Mouse (Mus musculus): Measurements from ENCODE around the gene Hdgfl3. TPM values are rescaled to one million over a fixed set of nuclear protein-coding genes. Genes with fewer than 3 reads are reported as not detected.

The Hdgfl3 gene
- polyA plus RNA-seq, 1 experiment from 2014 or later = 45.7 TPM

DNA sequence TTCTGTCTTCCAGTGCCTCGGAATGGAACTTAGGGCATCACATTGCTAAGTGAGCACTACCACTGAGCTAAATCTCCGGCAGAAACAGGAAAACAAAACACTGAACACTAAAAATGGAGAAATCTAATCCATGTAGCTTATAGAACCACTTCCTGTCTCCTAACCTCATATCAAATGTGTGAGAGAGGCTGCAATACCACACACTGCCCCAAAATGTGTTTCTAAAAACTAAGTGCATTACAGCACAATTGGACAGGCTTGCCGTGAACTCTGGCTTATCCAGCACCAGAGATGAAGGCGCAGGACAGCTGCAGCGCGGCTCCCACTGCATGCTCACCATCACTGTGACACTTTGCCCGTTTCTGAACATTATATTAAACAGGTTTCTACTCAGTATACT lies 5.3 kb downstream of the Hdgfl3 start:
- H3K9me3 ChIP-seq (ENCODE audit: control insufficient read depth, low read length) = no peaks in the 10 kb centered on the region
- WGBS = 79% methylated on average over 7 of the region's 7 CpGs
- peaks cover 6% of the 10 kb centered on the region; the same call in 1 of the 2 replicates for H3K4me1 ChIP-seq (replicated peaks; ENCODE audit: control insufficient read depth, insufficient read depth, low read length)

DNA sequence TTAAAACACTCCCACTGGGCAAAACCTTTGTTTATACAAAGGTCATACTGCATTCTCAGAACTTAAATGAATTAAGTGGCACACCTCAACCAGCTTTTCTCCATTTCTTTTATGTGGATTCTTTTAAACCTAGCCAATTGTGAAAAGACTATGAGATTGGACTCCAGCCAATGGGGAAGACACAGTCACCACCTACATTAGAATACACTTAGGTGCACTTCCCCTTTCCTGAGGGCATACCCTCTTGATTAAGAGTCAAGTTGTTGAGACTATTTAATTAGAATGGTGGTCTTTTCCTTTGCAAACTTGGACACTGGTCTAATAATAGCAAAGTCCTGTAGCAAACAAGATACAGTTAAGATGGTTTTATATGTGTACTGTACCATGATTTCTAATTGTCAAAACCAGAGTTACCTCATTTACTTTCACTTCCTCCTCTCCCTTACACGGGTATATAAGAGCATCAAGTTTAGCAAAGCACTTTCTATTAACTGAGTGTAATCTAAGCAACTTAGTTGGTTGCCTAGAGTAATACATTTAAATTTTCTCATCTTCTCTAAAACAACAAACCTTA lies 12.8 kb downstream of the Hdgfl3 start:
- ATAC-seq (replicated peaks; ENCODE audit: low FRiP score) (no peak), DNase-seq (ENCODE audit: low spot score) (no peak)
- Histone ChIP-seq H3K4me3 (ENCODE audit: low read depth, low read length) (no peak overlapping the region), H3K36me3 (ENCODE audit: control insufficient read depth, insufficient read depth, low read length) (no peaks in the 10 kb centered on the region), H3K9ac (ENCODE audit: low read length) (no peak overlapping the region), H3K27ac (ENCODE audit: low read depth, low read length) (no peak overlapping the region), H3K4me1 (replicated peaks; ENCODE audit: control insufficient read depth, insufficient read depth, low read length) (no peaks in the 10 kb centered on the region), H3K4me2 (ENCODE audit: low read depth, low read length, severe bottlenecking) (no peak overlapping the region), H3K27me3 (ENCODE audit: control insufficient read depth, insufficient read depth, low read length) (no peaks in the 10 kb centered on the region), H3K9me3 (ENCODE audit: control insufficient read depth, low read length) (no peaks in the 10 kb centered on the region)
- 100% methylated on average over 1 of the region's 1 CpGs for WGBS

More for the DNA sequence above, 5.3 kb downstream of the Hdgfl3 start:
- no peak overlapping the region for H3K9ac ChIP-seq (ENCODE audit: low read length)
- H3K4me2 ChIP-seq (ENCODE audit: low read depth, low read length, severe bottlenecking) = no peak overlapping the region
- no peak for ATAC-seq (replicated peaks; ENCODE audit: low FRiP score)
- no peaks in the 10 kb centered on the region for H3K27me3 ChIP-seq (ENCODE audit: control insufficient read depth, insufficient read depth, low read length)
- DNase-seq (ENCODE audit: low spot score) = no peak
- no peak overlapping the region for H3K4me3 ChIP-seq (ENCODE audit: low read depth, low read length)
- H3K27ac ChIP-seq (ENCODE audit: low read depth, low read length) = no peak overlapping the region
- H3K36me3 ChIP-seq (ENCODE audit: control insufficient read depth, insufficient read depth, low read length) = no peaks in the 10 kb centered on the region

DNA sequence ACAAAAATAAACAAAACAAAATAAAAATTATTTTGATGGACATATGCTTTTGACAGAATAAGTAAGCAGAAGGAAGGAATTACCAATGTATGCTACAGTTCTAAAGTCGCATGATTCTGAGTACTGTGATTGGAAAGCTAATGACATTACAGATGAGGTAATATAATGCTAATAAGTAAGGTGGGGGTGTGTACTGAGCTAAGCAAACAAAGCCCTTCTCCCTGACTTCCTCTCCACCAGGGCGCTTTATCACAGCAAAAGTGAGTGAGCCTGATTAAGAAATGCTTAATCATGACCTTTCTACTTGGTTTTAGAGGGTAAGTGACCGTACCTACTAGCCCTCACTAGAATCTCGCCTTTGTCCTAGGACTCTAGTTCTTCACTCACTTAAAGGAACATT lies 14.0 kb downstream of the Hdgfl3 start:
- no peaks in the 10 kb centered on the region for H3K27me3 ChIP-seq (ENCODE audit: control insufficient read depth, insufficient read depth, low read length)
- 83% methylated on average over 4 of the region's 4 CpGs for WGBS
- H3K27ac ChIP-seq (ENCODE audit: low read depth, low read length) = no peak overlapping the region
- no peak for DNase-seq (ENCODE audit: low spot score)
- H3K9me3 ChIP-seq (ENCODE audit: control insufficient read depth, low read length) = no peaks in the 10 kb centered on the region
- ATAC-seq (replicated peaks; ENCODE audit: low FRiP score) = no peak
- H3K4me1 ChIP-seq (replicated peaks; ENCODE audit: control insufficient read depth, insufficient read depth, low read length) = no peaks in the 10 kb centered on the region
- H3K4me2 ChIP-seq (ENCODE audit: low read depth, low read length, severe bottlenecking) = no peak overlapping the region
- H3K4me3 ChIP-seq (ENCODE audit: low read depth, low read length) = no peak overlapping the region
- H3K36me3 ChIP-seq (ENCODE audit: control insufficient read depth, insufficient read depth, low read length) = no peaks in the 10 kb centered on the region
- H3K9ac ChIP-seq (ENCODE audit: low read length) = no peak overlapping the region

DNA sequence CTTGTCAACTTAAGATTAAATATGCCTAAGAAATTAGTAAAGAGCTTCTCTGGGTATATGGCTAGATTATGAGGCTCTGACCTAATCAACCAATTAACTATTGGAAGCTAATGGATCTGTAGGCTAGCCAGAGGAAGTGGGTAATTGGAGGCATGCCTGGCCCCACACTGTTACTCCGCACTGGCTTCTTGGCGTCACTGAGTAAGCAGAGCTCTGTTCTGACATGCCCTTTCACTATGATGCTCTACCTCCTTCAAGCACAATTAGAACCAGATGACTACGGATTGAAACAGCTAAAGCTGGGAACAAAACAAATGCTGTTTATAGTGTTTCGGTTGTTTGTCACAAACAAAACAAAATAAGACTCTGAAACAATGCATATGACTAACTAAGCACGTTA lies 16.0 kb downstream of the Hdgfl3 start:
- Histone ChIP-seq H3K36me3 (ENCODE audit: control insufficient read depth, insufficient read depth, low read length) (no peaks in the 10 kb centered on the region), H3K4me3 (ENCODE audit: low read depth, low read length) (no peak overlapping the region), H3K27ac (ENCODE audit: low read depth, low read length) (no peak overlapping the region), H3K4me2 (ENCODE audit: low read depth, low read length, severe bottlenecking) (no peak overlapping the region), H3K9me3 (ENCODE audit: control insufficient read depth, low read length) (no peaks in the 10 kb centered on the region), H3K9ac (ENCODE audit: low read length) (no peak overlapping the region), H3K27me3 (ENCODE audit: control insufficient read depth, insufficient read depth, low read length) (no peaks in the 10 kb centered on the region), H3K4me1 (replicated peaks; ENCODE audit: control insufficient read depth, insufficient read depth, low read length) (no peaks in the 10 kb centered on the region)
- no peak for ATAC-seq (replicated peaks; ENCODE audit: low FRiP score)
- WGBS = 63% methylated on average over 5 of the region's 5 CpGs
- no peak for DNase-seq (ENCODE audit: low spot score)

DNA sequence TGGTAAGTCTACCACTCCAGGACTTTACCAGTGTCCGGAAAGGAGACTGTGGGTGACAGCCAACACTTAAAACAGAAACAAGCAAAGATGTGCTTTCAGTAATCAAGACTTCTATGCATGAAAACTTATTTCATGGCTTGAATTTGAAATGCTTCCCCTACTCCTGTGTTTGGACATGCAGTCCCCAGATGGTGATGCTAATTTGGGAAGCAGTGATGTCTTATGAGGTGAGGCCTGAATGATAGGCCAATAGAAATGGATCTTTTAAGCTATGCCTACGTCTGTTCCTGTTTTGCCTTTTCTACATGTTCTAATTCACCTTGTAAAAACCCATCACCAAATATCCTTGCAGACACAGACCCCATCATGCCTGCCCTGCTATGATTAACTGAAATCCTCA lies 29.3 kb downstream of the Hdgfl3 start:
- no peak overlapping the region for H3K27ac ChIP-seq (ENCODE audit: low read depth, low read length)
- DNase-seq (ENCODE audit: low spot score) = no peak
- 90% methylated on average over 2 of the region's 2 CpGs for WGBS
- no peak overlapping the region for H3K4me3 ChIP-seq (ENCODE audit: low read depth, low read length)
- H3K4me2 ChIP-seq (ENCODE audit: low read depth, low read length, severe bottlenecking) = no peak overlapping the region
- no peaks in the 10 kb centered on the region for H3K9me3 ChIP-seq (ENCODE audit: control insufficient read depth, low read length)
- H3K9ac ChIP-seq (ENCODE audit: low read length) = no peak overlapping the region
- H3K27me3 ChIP-seq (ENCODE audit: control insufficient read depth, insufficient read depth, low read length) = no peaks in the 10 kb centered on the region
- H3K4me1 ChIP-seq (replicated peaks; ENCODE audit: control insufficient read depth, insufficient read depth, low read length) = no peaks in the 10 kb centered on the region
- H3K36me3 ChIP-seq (ENCODE audit: control insufficient read depth, insufficient read depth, low read length) = no peaks in the 10 kb centered on the region
- no peak for ATAC-seq (replicated peaks; ENCODE audit: low FRiP score)

DNA sequence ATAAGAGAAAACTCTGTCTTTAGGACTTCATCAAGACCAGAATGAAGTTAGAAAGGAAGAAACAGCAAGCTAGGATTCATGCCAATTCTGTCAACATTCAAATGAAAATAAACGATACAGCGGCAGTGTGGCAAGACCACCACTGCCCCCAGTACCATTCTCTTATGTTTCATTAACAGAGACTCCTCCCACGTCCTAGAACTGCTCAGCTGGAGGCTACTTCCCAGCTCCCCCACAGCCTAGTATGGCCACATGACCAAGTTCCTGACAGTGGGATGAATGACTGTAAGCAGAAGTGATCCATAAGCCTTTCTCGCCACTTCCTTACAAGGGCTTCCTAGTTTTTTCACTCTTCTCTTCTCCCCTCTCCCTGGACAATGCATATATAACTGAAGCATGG lies 30.2 kb downstream of the Hdgfl3 start:
- DNase-seq (ENCODE audit: low spot score) (no peak), ATAC-seq (replicated peaks; ENCODE audit: low FRiP score) (no peak)
- Histone ChIP-seq H3K9me3 (ENCODE audit: control insufficient read depth, low read length) (no peaks in the 10 kb centered on the region), H3K27me3 (ENCODE audit: control insufficient read depth, insufficient read depth, low read length) (no peaks in the 10 kb centered on the region), H3K4me3 (ENCODE audit: low read depth, low read length) (no peak overlapping the region), H3K4me1 (replicated peaks; ENCODE audit: control insufficient read depth, insufficient read depth, low read length) (no peaks in the 10 kb centered on the region), H3K9ac (ENCODE audit: low read length) (no peak overlapping the region), H3K36me3 (ENCODE audit: control insufficient read depth, insufficient read depth, low read length) (no peaks in the 10 kb centered on the region), H3K4me2 (ENCODE audit: low read depth, low read length, severe bottlenecking) (no peak overlapping the region), H3K27ac (ENCODE audit: low read depth, low read length) (no peak overlapping the region)
- WGBS = 74% methylated on average over 4 of the region's 4 CpGs

DNA sequence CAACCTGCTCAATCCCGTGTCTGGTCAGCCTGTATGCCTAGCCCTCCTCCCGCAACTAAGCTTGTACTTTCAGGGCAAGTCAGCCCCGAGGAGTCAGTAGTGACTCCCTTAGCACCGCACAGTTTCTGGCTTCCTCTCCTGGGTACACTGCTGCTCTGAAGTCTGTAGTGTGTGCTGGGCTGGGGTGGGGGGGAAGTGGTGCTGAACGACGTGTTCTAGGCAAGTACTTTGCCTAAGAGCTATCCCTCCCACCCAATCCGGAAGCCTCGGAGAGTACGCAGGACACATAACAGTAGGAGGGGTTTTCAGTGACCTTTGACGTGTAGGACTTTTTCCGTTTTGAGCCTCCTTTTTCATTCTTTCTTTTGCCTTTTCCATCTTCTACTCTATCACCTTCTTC lies 34.9 kb downstream of the Hdgfl3 start:
- Histone ChIP-seq H3K4me2 (ENCODE audit: low read depth, low read length, severe bottlenecking) (no peak overlapping the region), H3K4me3 (ENCODE audit: low read depth, low read length) (no peak overlapping the region), H3K27ac (ENCODE audit: low read depth, low read length) (no peak overlapping the region), H3K27me3 (ENCODE audit: control insufficient read depth, insufficient read depth, low read length) (no peaks in the 10 kb centered on the region), H3K4me1 (replicated peaks; ENCODE audit: control insufficient read depth, insufficient read depth, low read length) (no peaks in the 10 kb centered on the region), H3K9ac (ENCODE audit: low read length) (no peak overlapping the region), H3K36me3 (ENCODE audit: control insufficient read depth, insufficient read depth, low read length) (no peaks in the 10 kb centered on the region), H3K9me3 (ENCODE audit: control insufficient read depth, low read length) (no peaks in the 10 kb centered on the region)
- WGBS = 83% methylated on average over 11 of the region's 11 CpGs
- no peak for ATAC-seq (replicated peaks; ENCODE audit: low FRiP score)
- no peak for DNase-seq (ENCODE audit: low spot score)

DNA sequence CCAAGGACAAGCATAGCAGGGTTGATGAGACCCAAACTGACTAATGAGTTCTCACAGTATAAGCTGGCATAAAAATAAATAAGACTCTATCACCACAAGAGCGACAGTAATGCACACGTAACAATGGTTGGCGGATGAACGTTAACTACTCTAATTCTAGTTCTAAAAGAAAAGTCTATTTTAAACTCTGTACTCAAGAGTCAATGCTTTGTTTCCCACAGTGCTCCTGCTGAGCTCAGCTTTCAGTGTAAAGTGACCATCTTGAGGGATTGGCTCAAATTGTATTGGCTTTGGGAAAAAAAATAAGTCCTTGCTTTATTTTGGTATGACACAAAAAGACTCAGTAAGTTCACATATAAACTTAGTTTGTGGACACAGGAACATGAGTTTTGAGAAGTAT lies 49.1 kb downstream of the Hdgfl3 start:
- H3K27ac ChIP-seq (ENCODE audit: low read depth, low read length) = no peak overlapping the region
- no peak overlapping the region for H3K4me2 ChIP-seq (ENCODE audit: low read depth, low read length, severe bottlenecking)
- H3K4me3 ChIP-seq (ENCODE audit: low read depth, low read length) = no peak overlapping the region
- no peaks in the 10 kb centered on the region for H3K27me3 ChIP-seq (ENCODE audit: control insufficient read depth, insufficient read depth, low read length)
- DNase-seq (ENCODE audit: low spot score) (no peak), ATAC-seq (replicated peaks; ENCODE audit: low FRiP score) (no peak)
- 65% methylated on average over 4 of the region's 4 CpGs for WGBS
- no peaks in the 10 kb centered on the region for H3K9me3 ChIP-seq (ENCODE audit: control insufficient read depth, low read length)
- H3K36me3 ChIP-seq (ENCODE audit: control insufficient read depth, insufficient read depth, low read length) = no peaks in the 10 kb centered on the region; the same call in 1 of the 2 replicates
- H3K9ac ChIP-seq (ENCODE audit: low read length) = no peak overlapping the region
- no peaks in the 10 kb centered on the region for H3K4me1 ChIP-seq (replicated peaks; ENCODE audit: control insufficient read depth, insufficient read depth, low read length)

DNA sequence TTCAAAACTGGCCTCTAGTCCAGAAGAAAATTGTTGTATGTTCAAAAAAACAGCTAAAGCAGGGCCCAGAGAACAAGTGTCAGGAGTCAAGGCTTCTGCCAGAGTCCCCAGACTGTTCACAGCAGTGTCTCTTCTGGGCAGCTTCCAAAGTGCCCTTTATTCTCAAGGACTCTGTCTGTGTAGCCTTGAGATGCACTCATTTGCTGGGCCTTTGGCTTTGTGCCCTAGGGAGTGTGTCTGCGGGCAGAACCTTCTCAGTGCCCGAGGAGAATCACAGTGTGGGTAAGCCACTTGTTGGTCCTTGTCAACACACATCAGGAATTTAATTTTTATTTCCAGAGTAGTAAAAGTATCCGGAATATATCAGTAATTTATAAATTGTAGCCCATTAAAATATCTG lies 52.7 kb downstream of the Hdgfl3 start:
- ATAC-seq (replicated peaks; ENCODE audit: low FRiP score) (no peak), DNase-seq (ENCODE audit: low spot score) (no peak)

More for the DNA sequence above, 52.7 kb downstream of the Hdgfl3 start:
- H3K36me3 ChIP-seq (ENCODE audit: control insufficient read depth, insufficient read depth, low read length) = no peaks in the 10 kb centered on the region; the same call in 1 of the 2 replicates
- 88% methylated on average over 3 of the region's 3 CpGs for WGBS
- H3K4me2 ChIP-seq (ENCODE audit: low read depth, low read length, severe bottlenecking) = no peak overlapping the region
- H3K9ac ChIP-seq (ENCODE audit: low read length) = no peak overlapping the region
- no peak overlapping the region for H3K27ac ChIP-seq (ENCODE audit: low read depth, low read length)
- H3K27me3 ChIP-seq (ENCODE audit: control insufficient read depth, insufficient read depth, low read length) = no peaks in the 10 kb centered on the region
- H3K4me1 ChIP-seq (replicated peaks; ENCODE audit: control insufficient read depth, insufficient read depth, low read length) = no peaks in the 10 kb centered on the region
- no peaks in the 10 kb centered on the region for H3K9me3 ChIP-seq (ENCODE audit: control insufficient read depth, low read length)
- no peak overlapping the region for H3K4me3 ChIP-seq (ENCODE audit: low read depth, low read length)

Measured in forebrain, embryonic 11.5 days (tissue).